Mouse (Mus musculus) layer of hippocampus, adult 18-20 months (tissue): Measurements from ENCODE around the gene Cipc. TPM values are rescaled to one million over a fixed set of nuclear protein-coding genes. Genes with fewer than 3 reads are reported as not detected.

ENCODE experiments used
- DNase-seq, 2 experiments: peaks; one replicate each; pipeline ENCODE4 v3.0.0; 2022; ENCODE audit warnings: low spot score in 2 of 2
- total RNA-seq, 2 experiments: library from RNA; stranded (reverse); gene quantifications; 2 replicates each; pipeline ENCODE4 v1.2.3; 2021

The Cipc gene
- total RNA-seq, 2 experiments from 2014 or later, result 72.9 to 75.1 TPM

- DNase-seq, result no peak
These were observed 13.3 kb downstream of the Cipc start for GRCm38 (mm10) chr12:86960138-86960537.

DNA sequence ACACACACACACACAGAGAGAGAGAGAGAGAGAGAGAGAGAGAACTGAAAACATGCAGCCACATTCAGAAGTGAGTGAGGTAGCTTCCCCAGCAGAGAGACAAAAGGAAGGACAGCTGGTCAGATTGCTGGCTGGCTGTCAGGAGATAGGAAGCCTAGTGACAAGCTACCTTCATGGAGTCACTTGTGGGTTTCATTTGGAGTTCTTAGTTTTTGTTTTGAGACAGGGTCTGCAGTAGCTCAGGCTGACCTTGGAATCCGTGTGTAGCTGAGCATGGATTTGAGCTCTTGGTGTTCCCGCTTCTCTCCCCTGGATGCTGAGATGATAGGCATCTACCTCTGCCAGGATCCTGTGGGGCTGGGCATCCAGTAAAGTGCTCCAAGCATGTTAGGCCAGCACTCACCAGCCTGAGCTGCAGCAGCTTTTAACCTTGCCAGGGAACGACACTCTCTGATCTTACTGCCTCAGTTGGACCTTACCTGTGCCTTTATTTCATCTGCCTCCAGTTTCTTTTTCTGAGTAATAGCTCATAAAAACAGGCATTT lies 14.0 kb downstream of the Cipc start:
- no peak for DNase-seq

GRCm38 (mm10) chr12:86961589-86962344 lies 14.9 kb downstream of the Cipc start:
- no peak for DNase-seq

- DNase-seq, result no peak
These were observed 17.6 kb downstream of the Cipc start for GRCm38 (mm10) chr12:86964278-86965057.

GRCm38 (mm10) chr12:86965237-86965799 lies 18.5 kb downstream of the Cipc start:
- DNase-seq, result no peak

GRCm38 (mm10) chr12:86968468-86969219 lies 21.8 kb downstream of the Cipc start:
- peak in 1 of 2 experiments; percentile 69 for DNase-seq

DNA sequence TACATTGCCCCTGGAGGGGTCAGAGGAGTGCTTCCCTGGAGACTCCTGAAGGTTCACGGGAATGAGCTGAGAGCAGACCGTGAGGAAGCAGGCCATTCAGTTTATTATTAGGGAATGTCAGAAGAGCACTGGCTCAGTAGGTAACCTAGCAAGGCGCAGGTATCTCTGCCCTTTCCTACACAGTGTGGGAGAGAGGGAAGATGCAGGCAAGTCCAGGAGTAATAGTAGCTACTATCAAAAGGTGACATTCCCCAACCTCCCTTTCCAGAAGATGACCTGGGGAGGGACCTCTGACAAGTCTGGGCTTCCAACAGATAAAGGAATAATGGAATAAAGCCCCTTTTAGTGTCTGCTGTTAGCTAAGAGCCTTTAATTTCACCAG lies 22.4 kb downstream of the Cipc start:
- DNase-seq, result no peak

- no peak for DNase-seq
These were observed 24.2 kb downstream of the Cipc start for GRCm38 (mm10) chr12:86971089-86971488.

DNA sequence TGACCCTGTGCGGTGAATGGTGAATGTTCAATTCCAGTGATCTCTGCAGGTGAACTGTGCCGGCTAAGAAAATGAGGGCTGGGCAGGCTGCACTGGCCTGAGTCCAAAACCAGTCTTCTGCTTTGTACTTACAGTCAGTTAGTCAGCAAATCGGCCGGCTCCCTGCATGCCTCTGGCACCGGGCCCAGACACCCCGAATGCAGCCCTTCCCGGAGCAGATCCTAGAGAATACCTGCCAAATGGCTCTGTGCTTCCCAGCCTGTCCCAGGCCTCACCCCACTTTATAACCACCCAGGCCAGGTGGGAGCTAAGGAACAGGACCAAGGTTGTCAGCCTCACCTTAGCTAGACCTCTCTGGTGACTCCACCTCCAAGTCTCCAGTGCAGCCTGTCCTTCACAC lies 26.4 kb downstream of the Cipc start:
- DNase-seq, result peak in 1 of 2 experiments; percentile 65

- DNase-seq, result peak; percentile 50 to 75
These were observed 26.9 kb downstream of the Cipc start for GRCm38 (mm10) chr12:86973706-86974105.

DNA sequence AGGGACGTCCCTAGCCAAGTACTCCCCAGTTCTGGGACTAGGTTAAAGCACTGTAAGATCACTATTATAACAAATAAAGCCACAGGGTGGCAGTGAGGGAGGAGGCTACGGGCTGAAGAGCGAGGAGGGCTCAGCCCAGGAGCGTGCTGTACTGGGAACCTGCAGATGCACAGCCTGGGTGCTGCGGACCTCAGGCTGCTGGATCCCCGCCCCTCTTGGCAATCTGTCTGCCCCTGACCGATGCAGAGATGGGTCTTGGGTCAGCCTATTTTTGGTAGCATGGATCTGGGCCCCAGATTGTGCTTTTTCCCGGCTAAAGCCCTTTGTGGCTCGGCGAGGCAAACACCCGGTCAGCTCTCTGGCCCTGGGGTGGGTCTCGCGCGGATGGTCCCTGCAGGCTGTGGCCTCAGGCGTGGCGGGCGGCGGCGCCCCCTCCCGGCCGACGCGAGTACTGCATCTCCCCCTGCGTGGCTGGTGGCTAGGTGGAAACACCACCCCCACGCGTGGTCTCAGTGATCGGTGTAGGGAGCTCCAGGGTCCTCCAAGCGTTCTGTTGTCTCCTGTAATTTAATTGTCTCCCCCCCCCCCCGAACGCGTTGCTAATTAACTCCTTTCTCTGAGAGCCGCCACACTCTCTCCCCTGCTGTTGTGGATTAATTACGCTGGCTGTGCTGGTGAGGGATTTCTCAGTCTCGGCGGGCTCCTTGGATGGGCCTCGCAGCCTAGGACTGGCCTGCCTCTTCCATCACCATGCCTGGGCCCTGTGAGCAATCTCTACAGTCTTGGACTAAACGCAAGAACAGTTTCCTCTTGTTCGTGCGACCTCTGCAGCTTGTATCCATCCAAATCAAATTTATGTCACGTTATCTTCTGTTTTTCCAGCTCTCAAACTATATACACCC lies 27.8 kb downstream of the Cipc start:
- peak in 1 of 2 experiments; percentile 76 for DNase-seq

DNA sequence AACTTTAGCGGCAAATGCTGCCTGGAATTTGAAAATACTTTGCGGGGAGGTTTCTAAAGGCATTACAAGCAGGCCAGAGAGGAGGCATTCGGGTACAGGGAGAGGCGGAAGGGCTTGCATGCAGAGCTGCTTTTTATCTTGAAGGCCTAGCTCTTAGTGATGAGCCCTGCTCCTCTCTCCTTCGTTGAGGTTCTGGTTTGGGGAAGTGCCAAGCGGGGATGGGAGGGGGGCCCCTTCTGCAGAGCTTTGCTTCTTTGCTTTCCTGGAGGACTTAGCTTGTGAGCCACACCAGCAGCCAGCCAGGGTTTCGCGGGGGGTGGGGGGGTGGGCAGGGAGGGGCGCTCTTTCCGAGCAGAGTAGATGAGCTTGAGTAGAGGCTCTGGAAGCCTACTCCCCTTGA lies 28.9 kb downstream of the Cipc start:
- no peak for DNase-seq

- no peak for DNase-seq
These were observed 29.8 kb downstream of the Cipc start for GRCm38 (mm10) chr12:86976511-86977168.

DNA sequence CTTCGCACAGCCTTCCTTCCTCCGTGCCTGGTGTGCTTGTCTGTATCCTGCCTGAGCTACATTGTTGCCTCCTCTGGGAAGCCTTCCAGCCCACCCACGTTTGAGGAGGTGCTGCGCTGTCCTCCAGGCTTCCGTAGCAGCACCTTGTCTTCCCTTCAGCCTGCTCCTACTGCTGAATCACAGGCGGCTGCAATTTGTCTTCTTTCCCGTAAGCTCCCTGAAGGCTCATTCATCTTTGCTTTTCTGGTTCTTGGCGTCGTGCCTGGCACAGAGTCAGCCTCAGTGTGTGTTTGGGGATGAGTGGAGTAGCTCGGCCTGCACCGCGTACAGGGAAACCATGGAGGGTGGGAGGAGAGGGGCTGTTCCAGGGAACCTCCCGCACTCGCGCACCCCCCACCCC lies 31.0 kb downstream of the Cipc start:
- DNase-seq, result peak; percentile 56 to 82

- DNase-seq, result no peak
These were observed 34.3 kb downstream of the Cipc start for GRCm38 (mm10) chr12:86981180-86981579.

DNA sequence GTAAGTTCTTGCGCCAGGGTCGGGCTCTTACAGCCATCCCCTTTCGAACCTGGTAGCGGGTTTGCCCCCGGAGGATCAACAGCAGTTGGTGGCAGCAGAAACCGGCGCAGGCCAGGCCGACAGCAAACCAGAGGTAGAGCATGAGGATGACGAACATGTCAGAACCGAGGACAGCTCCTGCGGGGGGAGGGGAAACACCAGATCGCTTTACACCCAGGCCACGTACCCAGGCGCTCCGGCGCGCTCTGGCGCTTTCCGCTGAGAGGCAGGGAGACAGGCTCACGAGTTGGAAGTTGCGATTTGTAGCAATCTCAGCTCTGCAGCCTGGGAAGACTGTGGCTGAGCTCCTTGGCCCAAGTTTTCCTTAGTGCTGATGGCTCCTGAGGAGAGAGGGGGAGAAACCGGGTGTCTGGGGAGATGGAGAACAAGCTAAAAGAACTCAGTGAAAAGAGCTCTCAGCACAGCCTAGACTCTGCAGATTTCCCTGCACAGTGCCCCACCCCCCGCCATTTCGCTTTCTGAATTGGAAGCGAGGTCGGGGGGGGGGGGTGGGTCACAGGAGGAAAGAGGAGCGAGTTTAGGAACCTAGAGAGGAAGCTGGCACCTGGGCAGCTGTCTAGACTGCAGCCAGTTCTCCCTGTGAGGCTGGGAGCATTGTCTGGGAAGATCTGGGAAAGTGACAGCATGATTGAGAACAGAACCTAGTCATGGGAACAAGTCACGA lies 36.8 kb downstream of the Cipc start:
- DNase-seq, result peak in 1 of 2 experiments; percentile 57

- no peak for DNase-seq
These were observed 37.3 kb downstream of the Cipc start for GRCm38 (mm10) chr12:86984194-86984555.

DNA sequence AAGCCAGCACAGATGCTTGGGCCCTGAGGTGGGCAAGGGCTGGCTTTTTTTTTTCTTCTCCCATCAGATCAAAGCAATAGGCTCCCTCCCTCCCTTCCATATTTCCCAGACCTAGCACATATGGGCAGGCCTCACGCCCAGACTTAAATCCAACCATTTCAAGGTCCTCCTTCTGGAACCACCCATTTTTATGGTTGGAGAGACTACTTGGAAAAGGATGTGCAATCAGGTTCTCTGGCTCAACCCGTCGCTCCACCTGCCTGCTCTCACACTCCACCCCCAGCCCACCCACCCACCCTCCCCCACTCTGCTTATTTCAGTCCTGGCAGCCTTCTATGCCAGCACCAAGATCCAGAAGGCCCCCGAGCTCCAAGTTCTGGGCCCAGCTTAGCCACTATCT lies 39.7 kb downstream of the Cipc start:
- DNase-seq, result no peak

- no peak for DNase-seq
These were observed 41.4 kb downstream of the Cipc start for GRCm38 (mm10) chr12:86988227-86988626.
